Mouse (Mus musculus) large intestine, adult 2 months (tissue): ENCODE results near the gene Ap1ar. TPM values are rescaled to one million over a fixed set of nuclear protein-coding genes. Genes with fewer than 3 reads are reported as not detected.

Source experiments
- DNase-seq: peaks from one replicate; pipeline ENCODE4 v3.0.0-alpha.2; 2012; ENCODE audit warnings: low read depth, low spot score
- WGBS: fragments of 180-500 bp; shearing (Covaris S2); methylation state at CpG from one replicate; pipeline ENCODE4 v1.1.7; 2018; 5-methylcytosine and 5-hydroxymethylcytosine counted together
- polyA plus RNA-seq: library from polyadenylated mRNA; depleted of rRNA; stranded (reverse); fragments of >200 nt; gene quantifications from 2 replicates; pipeline ENCODE4 v1.2.3, GENCODE M21; 2012

Gene Ap1ar
- polyA plus RNA-seq, 1 experiment = 28.0 TPM

DNA sequence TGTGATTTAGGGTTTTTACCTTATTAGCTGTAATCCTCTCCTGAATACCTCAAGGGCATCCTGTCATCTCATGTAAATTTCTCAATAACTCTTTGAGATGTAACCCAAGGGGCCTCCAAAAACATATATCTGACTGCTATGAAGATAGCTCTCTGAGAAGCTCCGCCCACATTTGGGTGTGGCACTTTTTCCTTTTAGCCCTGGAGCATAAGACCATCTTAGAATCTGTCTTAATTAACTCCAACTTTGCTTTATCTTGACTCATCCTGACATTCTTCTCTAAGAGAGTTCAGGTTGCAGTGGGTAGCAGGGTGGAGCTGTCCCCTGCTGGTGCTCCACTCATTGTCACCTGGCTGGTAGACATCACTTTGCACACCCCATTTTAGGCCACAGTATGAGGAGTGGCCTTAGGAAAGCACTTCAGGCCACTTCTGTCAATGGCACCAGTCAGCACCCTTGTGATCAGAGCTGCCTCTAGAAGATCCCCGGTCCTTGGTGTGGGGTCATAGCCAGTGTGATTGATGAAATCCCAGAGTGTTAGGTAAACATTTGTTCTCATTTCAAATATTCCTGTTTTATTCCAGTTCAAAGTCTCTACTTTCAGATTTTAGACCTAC, 6.1 kb upstream of the Ap1ar start:
- DNase-seq = no peak
- WGBS = 56% methylated on average over 2 of the region's 2 CpGs

DNA sequence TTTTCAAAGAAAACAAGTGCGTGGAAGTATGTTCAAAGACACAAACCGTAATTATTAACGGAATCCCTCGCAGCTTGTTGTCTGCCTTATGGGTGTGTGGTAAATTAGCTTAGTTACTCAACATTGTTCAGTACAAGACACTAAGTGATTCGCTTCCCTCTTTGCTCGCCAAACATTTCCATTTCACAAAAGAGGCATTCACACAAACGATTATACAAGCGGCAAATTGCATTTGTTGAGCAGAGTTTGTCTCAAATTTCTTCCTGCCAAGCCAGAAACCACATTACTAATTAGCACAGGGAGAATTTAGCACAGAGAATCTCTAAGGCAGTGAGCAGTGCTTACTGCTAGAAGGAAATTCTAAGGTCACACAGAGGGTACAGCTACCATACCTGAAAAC, 4.6 kb upstream of the Ap1ar start:
- WGBS = 85% methylated on average over 8 of the region's 8 CpGs
- DNase-seq = no peak

DNA sequence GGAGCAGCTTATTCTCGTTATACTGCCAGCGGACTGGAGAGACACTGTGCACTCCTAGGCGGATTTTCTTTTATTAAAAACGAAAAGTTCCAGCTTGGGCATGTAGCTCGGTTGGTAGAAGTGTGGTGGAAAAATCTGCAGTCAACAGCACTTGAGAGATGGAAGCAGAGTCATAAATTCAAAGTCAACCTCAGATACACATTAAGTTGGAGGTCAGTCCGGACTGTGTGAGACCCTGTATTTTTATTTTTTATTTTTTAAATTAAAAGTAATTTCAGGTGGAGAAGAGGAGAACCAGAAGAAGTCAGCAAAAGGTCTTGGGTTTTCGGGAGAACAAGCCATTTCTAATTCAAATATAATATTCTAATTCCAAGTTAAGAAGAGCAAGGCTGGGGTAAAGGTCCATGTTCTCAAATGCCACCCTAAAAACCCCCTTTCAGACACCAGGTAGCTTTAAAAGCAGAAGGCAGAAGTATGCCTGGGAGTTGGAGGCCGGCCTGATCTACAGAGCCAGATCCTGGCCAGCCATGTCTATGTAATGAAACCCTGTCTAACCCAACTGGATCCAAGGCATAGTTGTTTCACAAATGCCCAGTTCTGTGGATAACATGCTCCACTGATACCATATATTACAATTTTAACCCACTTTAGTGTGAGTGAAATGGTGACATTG, 785 bp upstream of the Ap1ar start:
- 22% methylated on average over 8 of the region's 8 CpGs for WGBS
- no peak for DNase-seq

DNA sequence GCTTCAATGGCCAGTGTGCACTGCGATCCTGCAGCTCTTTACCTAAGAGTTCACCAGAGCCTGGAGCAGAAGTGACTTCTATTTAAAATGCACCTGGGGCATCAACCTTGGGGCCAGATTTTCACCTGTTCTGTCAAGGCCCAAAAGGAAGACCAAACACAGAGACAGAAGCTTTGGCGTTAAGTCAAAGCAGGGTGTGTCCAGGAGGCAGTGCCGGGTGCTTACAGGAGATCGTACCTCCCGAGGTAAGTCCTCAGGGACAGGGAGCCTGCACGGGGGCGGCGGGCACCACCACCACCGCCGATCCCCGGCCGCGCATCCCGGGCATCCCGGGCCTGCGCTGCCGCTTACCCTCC, 547 bp downstream of the Ap1ar start:
- under 1% methylated on average over 17 of the region's 17 CpGs for WGBS
- DNase-seq = no peak

DNA sequence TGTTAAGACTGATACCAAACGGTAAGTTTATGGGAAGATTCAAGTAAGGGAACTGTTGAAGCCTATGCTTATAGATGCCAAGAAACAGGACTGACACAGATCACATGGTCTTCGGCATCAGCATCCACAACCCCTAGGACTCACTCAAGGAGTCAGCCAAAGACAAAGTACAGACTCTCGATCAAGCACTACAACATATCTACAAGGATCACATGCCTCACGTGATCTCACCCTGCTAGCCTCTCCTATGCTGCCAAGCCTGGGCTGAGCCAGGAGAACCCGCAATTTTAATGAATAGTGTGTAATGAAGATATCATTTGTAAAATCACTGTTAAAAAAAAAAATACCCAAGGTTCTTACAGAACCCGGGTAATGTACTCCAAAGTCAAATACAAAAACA, 1.7 kb downstream of the Ap1ar start:
- WGBS = 40% methylated on average over 6 of the region's 6 CpGs

DNA sequence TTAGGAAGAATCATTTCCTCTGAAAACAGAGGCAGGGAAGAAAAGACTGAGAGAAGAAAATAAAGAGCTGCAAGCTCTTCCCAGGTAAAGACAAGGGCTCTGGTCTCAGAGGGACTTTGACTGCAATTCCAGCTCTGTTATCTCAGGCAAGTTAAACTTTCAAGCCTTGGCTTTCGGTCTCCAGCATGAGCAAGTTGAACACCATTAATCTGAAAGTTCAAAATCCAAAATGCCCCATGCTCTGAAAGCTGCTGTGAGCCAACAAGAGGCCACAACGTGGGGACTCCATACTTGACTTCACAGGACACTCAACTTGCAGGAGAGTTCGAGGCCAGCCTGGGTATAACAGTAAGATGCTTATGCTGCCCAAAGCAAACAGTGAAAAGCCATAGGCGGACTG, 3.3 kb downstream of the Ap1ar start:
- WGBS = 37% methylated on average over 4 of the region's 4 CpGs
- DNase-seq = no peak

More for the DNA sequence above, 1.7 kb downstream of the Ap1ar start:
- DNase-seq = no peak

DNA sequence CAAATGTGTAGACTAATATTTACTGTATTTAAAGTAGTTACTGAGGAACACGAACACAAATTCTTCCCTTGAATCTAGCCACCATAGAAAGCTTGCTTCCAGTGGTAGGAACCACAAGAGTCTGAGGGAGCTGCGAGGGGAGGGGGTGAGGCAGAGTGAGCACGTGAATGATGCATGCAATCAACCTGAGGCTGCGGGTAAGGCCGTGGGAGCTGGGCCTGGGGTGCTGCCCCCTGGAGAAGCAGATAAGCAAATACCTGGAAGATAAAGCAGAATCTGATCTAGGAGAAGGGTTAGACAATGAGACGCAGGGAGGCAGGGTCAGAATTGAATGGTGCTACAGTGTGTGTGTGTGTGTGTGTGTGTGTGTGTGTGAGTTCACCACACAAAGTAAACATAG, 6.2 kb downstream of the Ap1ar start:
- WGBS = 38% methylated on average over 6 of the region's 6 CpGs
- no peak for DNase-seq

DNA sequence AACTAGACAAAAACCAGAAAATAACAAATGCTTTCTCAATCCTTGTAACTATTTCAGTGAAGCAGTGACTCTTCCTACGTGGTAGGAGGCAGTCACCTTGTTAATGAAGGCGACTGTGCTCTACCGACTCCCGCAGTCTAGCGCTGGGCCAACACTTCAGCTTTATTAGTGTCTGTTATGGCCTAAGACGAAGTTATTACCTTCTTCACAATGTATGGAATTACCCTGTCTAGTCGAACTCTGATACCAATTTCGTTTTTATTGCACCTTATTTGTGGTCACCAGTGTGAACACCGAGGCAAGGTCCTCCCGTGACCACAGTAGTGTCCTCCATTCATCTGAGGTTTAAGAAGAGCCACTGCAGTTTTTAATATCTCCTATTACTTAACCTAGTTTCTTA, 7.1 kb downstream of the Ap1ar start:
- no peak for DNase-seq
- 37% methylated on average over 10 of the region's 10 CpGs for WGBS

DNA sequence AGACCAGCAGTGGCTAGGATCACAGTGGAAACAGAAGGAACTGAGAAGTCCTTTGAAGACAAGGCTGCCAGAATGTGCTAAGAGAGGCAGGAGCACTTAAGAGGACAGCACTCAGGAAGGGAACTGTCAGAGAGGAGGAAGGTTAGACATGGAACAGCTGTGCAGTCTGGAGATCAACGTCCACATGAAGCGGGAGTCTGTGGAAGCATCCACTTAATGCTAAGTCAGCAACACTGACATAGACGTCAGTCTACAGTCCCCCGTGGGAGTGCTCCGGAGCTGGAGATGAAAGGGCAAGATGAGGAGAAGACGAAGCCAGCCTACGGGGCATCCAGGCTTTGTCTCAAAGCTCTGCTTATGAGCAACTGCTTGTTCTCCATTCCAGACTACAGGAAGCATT, 10.2 kb downstream of the Ap1ar start:
- WGBS = 48% methylated on average over 7 of the region's 7 CpGs
- no peak for DNase-seq

DNA sequence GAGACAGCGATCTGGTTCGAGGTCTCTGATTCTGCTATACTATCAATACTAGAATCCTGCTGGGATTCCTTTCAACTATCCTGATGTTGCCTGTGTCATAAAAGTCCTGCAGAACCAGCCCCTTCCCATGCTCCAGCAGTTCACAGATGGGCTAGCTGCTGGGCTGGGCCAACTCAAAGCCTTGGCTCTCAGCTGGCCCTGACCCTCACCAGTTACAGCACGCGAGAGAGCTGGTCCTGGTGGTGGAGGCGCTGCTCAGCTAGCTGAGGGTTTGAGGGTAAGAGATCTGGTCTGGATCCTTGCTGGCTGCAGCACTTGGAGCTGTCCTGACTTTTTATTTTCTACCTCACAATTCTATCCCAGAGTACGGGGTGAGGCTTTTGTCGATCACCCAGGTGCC, 10.8 kb downstream of the Ap1ar start:
- DNase-seq = no peak
- 80% methylated on average over 7 of the region's 7 CpGs for WGBS

DNA sequence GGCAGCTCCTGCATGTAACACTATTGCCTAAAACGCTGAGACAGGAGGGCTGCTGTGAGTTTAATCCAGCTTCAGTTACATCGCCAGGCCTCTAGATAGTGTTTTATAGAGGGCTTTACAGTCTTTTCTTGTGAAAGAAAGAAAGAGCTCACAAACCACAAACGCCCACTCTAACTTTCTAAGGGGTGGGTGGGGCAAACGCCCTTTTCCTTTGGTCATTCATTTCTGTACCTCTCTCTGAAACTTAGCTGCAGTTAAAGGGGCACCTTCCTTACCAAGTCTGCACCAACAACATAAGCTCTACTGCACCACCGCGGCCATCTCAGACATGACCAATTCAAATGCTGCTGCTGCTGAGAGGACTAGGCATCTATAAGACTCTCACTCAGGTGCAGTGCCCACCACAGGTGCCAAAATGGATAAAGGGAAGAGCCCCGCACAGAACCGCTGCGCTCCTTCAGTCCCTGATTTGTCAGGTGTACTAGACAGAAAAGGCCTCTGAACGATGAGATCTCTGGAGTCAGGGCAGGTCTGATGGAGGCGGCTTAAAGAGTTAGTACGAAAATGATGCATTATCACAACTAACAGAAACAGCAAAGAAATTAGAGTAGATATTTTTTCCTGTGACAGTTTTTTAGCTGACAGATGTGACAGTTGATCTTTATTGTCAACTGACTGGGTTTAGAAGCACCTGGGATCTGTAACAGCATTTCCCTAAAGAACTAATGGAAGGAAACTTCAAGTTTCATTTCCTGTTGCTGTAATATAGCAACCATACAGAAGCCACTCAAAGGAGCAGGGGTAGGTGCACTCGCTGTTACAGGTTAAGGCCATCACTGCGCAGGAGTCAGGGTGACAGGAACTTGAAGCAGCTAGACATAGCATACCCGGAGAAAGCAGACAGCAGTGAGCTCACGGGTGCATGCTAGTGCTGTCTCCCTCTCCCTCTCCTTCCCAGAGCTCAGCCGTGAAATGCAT, 13.1 kb downstream of the Ap1ar start:
- no peak for DNase-seq
- 73% methylated on average over 17 of the region's 17 CpGs for WGBS

DNA sequence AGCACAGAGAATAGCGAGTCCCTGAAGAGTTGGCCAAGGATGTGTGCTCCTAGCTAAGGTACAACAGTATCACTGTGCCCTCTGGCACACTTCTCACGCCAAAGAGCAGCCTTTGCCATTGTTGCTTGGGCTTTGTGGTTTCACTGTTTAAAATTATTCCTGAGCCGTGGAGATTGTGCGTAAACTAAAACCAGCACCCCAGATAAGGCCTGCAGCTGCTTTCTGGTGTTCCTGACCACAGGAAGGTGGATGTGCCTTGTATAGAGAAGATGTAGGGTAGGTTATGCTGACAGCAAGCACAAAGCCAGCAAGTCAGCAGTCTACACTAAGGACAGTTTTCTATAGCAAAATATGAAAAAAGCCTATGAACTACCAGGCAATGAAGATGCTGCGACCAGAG, 16.1 kb downstream of the Ap1ar start:
- no peak for DNase-seq
- 67% methylated on average over 5 of the region's 5 CpGs for WGBS

DNA sequence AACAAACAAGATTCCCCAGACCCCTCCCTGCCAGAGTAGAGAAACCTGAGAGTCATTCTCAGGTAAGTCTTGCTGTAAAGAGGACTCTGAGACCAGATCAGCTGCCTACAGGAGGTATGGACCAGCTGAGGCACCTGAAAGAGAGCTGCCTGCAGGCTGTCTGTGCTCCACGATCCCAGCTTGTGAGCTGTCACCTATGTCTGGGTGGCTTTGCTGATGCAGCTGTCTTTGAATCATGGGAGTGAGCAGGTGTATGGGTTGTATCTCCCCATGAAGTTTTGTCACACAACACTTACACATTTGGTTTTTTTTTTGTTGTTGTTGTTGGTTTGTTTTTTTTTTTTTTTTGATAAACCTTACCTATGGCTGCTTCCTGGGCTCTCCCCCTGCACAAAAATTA, 16.9 kb downstream of the Ap1ar start:
- 64% methylated on average over 1 of the region's 1 CpGs for WGBS

DNA sequence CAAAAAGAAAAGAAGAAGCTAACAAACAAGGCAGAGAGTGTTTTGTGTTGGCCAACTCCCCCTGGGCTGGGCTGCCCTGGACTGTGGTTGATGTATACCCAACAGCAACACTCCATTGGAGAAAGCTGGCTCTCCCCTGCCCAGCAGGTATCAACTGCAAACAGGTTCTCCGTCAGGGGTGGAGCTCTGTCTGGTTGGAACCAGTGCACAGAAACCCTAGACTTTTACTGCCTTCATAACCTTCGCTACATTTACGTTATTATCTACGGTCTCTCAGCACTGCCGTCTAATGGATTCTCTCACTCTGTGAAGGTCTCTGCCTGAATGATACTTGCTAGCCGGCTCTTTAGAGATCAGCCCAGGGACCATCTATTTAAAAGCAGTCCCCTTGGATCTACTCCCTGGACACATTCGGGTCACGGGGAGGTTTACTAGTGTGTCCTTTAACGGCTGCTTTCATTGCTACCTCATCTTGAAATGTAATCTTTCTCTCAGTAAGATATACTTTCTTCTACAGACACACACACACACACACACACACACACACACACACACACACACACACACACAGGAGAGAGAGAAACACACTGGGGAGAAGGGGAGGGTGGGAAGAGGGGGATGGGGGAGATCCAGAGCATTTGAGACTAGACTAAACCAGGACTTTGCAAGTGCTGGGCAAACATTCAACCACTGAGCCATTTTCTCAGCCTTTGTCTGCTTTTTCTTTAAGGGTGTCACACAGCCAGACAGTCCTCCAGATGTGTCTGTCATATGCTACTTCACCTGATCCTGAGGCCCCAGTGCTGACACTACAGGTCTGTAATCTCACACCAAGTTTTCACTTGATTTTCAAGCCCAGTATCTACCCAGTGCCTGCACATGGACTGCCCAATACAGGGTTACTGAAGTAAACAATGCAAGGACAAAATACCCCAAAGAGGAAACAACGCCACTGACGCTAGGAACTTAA, 18.3 kb downstream of the Ap1ar start:
- peak; percentile 80 for DNase-seq
- 30% methylated on average over 11 of the region's 11 CpGs for whole genome bisulfite sequencing

More for the DNA sequence above, 16.9 kb downstream of the Ap1ar start:
- DNase-seq = no peak

DNA sequence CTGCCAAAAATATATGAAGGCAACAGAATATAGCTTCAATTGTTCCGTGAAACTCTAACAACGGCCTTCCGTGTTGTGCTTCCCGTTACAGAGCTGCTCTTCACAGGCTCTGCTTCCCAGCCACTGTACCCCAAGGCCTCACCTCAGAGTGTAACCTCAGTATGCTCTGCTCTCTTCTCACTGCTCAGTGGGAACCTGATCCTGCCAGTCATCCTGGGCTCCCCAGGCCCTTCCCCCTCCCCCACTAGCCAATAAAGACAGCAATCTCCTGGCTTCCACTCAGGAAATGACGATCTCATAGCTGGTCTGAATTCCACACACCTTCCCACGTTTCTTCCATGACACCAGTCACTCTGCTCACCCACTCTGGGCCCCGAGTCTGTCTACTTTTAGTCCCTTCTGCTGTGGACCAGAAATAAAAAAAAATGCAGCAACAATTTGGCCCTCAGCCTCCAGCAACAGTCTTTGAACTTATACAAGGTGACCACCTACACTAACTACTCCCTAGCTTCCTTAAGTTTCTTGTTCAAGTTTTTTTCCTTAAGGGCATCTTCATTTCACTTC, 20.1 kb downstream of the Ap1ar start:
- WGBS = 75% methylated on average over 7 of the region's 7 CpGs
- no peak for DNase-seq

DNA sequence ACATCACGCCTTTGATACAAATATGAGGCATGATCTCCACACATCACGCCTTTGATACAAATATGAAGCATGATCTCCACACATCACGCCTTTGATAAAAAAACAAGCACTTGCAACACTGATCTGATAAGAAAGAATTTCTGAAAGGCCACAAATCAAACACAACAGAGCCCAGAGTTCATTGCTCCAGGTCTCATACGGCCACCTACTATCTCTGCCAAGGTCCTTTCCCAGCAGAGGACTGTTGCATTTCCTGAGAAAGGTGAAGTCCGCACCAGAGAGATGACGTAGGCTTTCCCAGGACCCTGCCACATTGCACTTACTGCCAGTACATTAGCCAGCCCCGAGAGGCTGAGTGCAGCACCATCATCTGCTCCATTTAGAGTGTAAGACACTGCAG, 28.2 kb downstream of the Ap1ar start:
- no peak for DNase-seq
- 89% methylated on average over 7 of the region's 7 CpGs for WGBS

DNA sequence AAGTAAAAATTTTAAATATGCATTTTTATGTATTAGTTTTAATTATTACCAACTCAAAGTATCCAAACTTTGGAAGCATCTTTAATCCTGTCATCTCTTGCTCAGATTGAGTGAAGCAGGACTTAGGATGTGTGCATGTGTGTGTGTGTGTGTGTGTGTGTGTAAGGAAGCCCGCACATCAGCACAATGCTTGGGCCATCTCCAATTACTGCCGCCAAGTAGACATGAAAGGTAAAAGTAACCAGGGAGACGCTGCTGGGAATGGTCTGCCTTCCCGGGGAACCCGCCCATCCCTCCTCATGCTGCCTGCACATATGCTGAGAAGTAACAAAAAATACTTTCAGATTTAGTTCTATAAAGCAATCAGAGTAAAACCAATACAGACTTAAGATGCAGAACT, 29.5 kb downstream of the Ap1ar start:
- WGBS = 76% methylated on average over 5 of the region's 5 CpGs
- DNase-seq = no peak

DNA sequence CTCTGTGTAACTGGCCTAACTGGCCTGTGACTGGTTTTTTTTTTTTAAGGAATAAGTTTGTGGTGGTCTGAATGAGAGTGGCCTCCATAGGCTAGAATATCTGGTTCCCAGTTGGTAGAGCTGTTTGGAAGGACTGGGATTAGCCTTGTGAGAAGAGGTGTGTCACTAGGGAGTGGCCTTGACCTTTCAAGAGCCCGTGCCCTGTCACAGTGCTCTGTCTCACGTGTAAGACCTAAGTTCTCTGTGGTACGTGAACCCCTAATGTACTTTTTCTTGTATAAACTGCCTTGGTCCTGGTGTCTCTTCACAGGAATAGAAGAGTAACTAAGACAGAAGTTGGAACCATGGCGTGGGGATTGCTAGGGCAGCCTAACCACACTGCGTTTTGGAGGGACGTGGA, 31.3 kb downstream of the Ap1ar start:
- DNase-seq = no peak
- 77% methylated on average over 6 of the region's 6 CpGs for WGBS

DNA sequence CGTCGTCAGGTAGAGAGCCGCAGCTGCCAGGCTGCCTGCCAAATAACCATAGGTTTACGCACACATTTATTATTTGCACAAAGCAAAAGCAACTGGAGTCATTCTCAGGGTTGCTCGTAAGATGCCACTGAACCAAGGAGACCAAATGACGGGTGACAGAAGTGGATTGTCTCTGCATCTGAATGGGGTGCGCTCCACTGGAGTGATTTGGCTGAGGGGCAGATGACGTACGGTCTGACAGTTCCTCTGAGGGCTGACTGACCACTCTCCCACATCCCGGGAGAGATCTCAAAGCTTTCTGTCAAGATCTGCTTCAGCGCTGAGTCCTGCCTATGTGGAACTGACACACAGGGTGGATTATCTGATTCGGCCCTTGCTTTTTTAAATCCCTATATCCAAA, 32.3 kb downstream of the Ap1ar start:
- WGBS = 51% methylated on average over 12 of the region's 12 CpGs
- DNase-seq = no peak
